Mouse (Mus musculus) CD4-positive naive resting alpha-beta T cell, adult 57 days (primary cell): ENCODE data around the gene Olfr1290. TPM values are rescaled to one million over a fixed set of nuclear protein-coding genes. Genes with fewer than 3 reads are reported as not detected.

Experiments
- total RNA-seq: library from RNA; stranded (reverse); gene quantifications from one replicate; pipeline ENCODE4 v1.2.4, GENCODE M21; 2023

Olfr1290 gene
- total RNA-seq: not detected

GRCm38 (mm10) chr2:111493729-111494128 lies at the start of gene Olfr1290:
Olfr1290 (minus strand) TSS chr2:111493829.

GRCm38 (mm10) chr2:111540191-111540590 lies 46.6 kb upstream of the Olfr1290 start, which contains the start of gene Olfr1294:
Olfr1294 (minus strand) TSS chr2:111540291.

GRCm38 (mm10) chr2:111524903-111525302 lies 31.3 kb upstream of the Olfr1290 start, which contains the start of gene Olfr1293-ps:
Olfr1293-ps (plus strand) TSS chr2:111525203.

GRCm38 (mm10) chr2:111496880-111497279 lies 3.3 kb upstream of the Olfr1290 start, which contains the start of gene Olfr1291-ps1:
Olfr1291-ps1 (plus strand) TSS chr2:111497180.

GRCm38 (mm10) chr2:111480519-111480918 lies 13.1 kb downstream of the Olfr1290 start, which contains the start of gene Olfr1289:
Olfr1289 (plus strand) TSS chr2:111480819.

GRCm38 (mm10) chr2:111473801-111474200 lies 19.8 kb downstream of the Olfr1290 start, which contains the start of gene Olfr1288:
Olfr1288 (plus strand) TSS chr2:111474101.

GRCm38 (mm10) chr2:111448842-111449241 lies 44.8 kb downstream of the Olfr1290 start, which contains the start of gene Olfr1287:
Olfr1287 (plus strand) TSS chr2:111449142.

Other genes starting within 250 kb of the Olfr1290 start
- not detected for gene Olfr1276, start 239.3 kb downstream of the Olfr1290 start, total RNA-seq
- gene Olfr1277, start 219.7 kb downstream of the Olfr1290 start, total RNA-seq: not detected
- gene Olfr1278, start 203.7 kb downstream of the Olfr1290 start, total RNA-seq: not detected
- not detected for gene Olfr1279, start 193.2 kb downstream of the Olfr1290 start, total RNA-seq
- gene Olfr1280, start 179.8 kb downstream of the Olfr1290 start, total RNA-seq: not detected
- not detected for gene Olfr1281, start 167.3 kb downstream of the Olfr1290 start, total RNA-seq
- not detected for gene Olfr1282, start 157.8 kb downstream of the Olfr1290 start, total RNA-seq
- not detected for gene Olfr1283, start 127.0 kb downstream of the Olfr1290 start, total RNA-seq
- gene Olfr1284, start 118.3 kb downstream of the Olfr1290 start, total RNA-seq: not detected
- gene Olfr1286, start 70.7 kb downstream of the Olfr1290 start, total RNA-seq: not detected
- not detected for gene Olfr1287, start 44.7 kb downstream of the Olfr1290 start, total RNA-seq
- not detected for gene Olfr1288, start 19.7 kb downstream of the Olfr1290 start, total RNA-seq
- gene Olfr1289, start 13.0 kb downstream of the Olfr1290 start, total RNA-seq: not detected
- not detected for gene Olfr1291-ps1, start 3.4 kb upstream of the Olfr1290 start, total RNA-seq
- not detected for gene Olfr1293-ps, start 31.4 kb upstream of the Olfr1290 start, total RNA-seq
- not detected for gene Olfr1294, start 46.5 kb upstream of the Olfr1290 start, total RNA-seq
- not detected for gene Olfr1295, start 75.9 kb upstream of the Olfr1290 start, total RNA-seq
- not detected for gene Olfr1297, start 132.7 kb upstream of the Olfr1290 start, total RNA-seq
- gene Olfr1298, start 155.4 kb upstream of the Olfr1290 start, total RNA-seq: not detected
- gene Olfr1299, start 167.6 kb upstream of the Olfr1290 start, total RNA-seq: not detected